Mouse (Mus musculus): ENCODE data around the gene Chp1. TPM values are rescaled to one million over a fixed set of nuclear protein-coding genes. Genes with fewer than 3 reads are reported as not detected.

Gene Chp1
- polyA plus RNA-seq, 1 experiment from 2014 or later, result 92.4 TPM

DNA sequence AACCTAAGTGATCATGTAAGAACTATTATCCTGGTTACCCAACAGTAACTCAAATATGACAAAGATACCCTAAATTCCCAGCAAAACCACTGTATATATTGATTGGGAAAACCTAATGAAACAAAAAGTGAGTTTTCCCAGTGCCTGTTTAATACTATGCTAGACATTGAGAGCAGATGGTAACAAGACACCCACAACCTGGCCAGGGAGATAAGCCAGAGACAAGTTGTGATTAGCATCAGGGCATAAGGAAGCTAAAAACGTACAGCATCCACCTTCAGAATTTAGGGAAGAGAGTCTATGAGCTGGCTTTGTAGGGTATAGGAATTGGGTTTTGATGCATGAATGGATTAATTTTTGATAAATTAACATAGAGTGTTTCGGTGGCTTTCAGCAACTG is 2.2 kb downstream of the Chp1 start:
- Histone ChIP-seq H3K9me3 (replicated peaks; ENCODE audit: control insufficient read depth, low read length) (no peaks in the 10 kb centered on the region), H3K4me3 (replicated peaks; ENCODE audit: low read length) (no peak overlapping the region), H3K9ac (ENCODE audit: low read length) (no peak overlapping the region), H3K4me1 (ENCODE audit: control insufficient read depth, insufficient read depth, low read length) (peaks cover 15% of the 10 kb centered on the region), H3K36me3 (ENCODE audit: control insufficient read depth, insufficient read depth, low read length) (no peaks in the 10 kb centered on the region), H3K27ac (ENCODE audit: low read length) (no peak overlapping the region), H3K27me3 (ENCODE audit: control insufficient read depth, insufficient read depth, low read length) (no peaks in the 10 kb centered on the region), H3K4me2 (ENCODE audit: low read depth, low read length) (no peak overlapping the region)
- ATAC-seq (ENCODE audit: insufficient read depth, low FRiP score), result no peak
- 75% methylated on average over 2 of the region's 2 CpGs for WGBS

- 83% methylated on average over 3 of the region's 3 CpGs for WGBS
- Histone ChIP-seq H3K27ac (ENCODE audit: low read length) (no peak overlapping the region), H3K4me3 (replicated peaks; ENCODE audit: low read length) (no peak overlapping the region), H3K4me1 (ENCODE audit: control insufficient read depth, insufficient read depth, low read length) (peaks cover 9% of the 10 kb centered on the region; the same call in 1 of the 2 replicates), H3K27me3 (ENCODE audit: control insufficient read depth, insufficient read depth, low read length) (no peaks in the 10 kb centered on the region), H3K4me2 (ENCODE audit: low read depth, low read length) (no peak overlapping the region), H3K9ac (ENCODE audit: low read length) (no peak overlapping the region), H3K36me3 (ENCODE audit: control insufficient read depth, insufficient read depth, low read length) (no peaks in the 10 kb centered on the region), H3K9me3 (replicated peaks; ENCODE audit: control insufficient read depth, low read length) (no peaks in the 10 kb centered on the region)
- ATAC-seq (ENCODE audit: insufficient read depth, low FRiP score), result no peak
Observed at GRCm38 (mm10) chr2:119558039-119558438, 10.5 kb downstream of the Chp1 start.

- Histone ChIP-seq H3K27me3 (ENCODE audit: control insufficient read depth, insufficient read depth, low read length) (no peaks in the 10 kb centered on the region), H3K4me1 (ENCODE audit: control insufficient read depth, insufficient read depth, low read length) (peaks cover 9% of the 10 kb centered on the region; the same call in 1 of the 2 replicates), H3K27ac (ENCODE audit: low read length) (peak overlapping the region; percentile 75), H3K4me2 (ENCODE audit: low read depth, low read length) (peak overlapping the region; percentile 4; the same call in 1 of the 2 replicates), H3K9me3 (replicated peaks; ENCODE audit: control insufficient read depth, low read length) (no peaks in the 10 kb centered on the region), H3K36me3 (ENCODE audit: control insufficient read depth, insufficient read depth, low read length) (no peaks in the 10 kb centered on the region), H3K9ac (ENCODE audit: low read length) (no peak overlapping the region), H3K4me3 (replicated peaks; ENCODE audit: low read length) (no peak overlapping the region)
- 49% methylated on average over 7 of the region's 7 CpGs for WGBS
- ATAC-seq (ENCODE audit: insufficient read depth, low FRiP score), result peak; percentile 40; the same call in 1 of the 2 replicates
Observed at GRCm38 (mm10) chr2:119558737-119559340, 11.3 kb downstream of the Chp1 start.

GRCm38 (mm10) chr2:119561794-119562193 is 14.3 kb downstream of the Chp1 start:
- Histone ChIP-seq H3K4me1 (ENCODE audit: control insufficient read depth, insufficient read depth, low read length) (peaks cover 9% of the 10 kb centered on the region; the same call in 1 of the 2 replicates), H3K4me3 (replicated peaks; ENCODE audit: low read length) (no peak overlapping the region), H3K9me3 (replicated peaks; ENCODE audit: control insufficient read depth, low read length) (no peaks in the 10 kb centered on the region), H3K27me3 (ENCODE audit: control insufficient read depth, insufficient read depth, low read length) (no peaks in the 10 kb centered on the region), H3K9ac (ENCODE audit: low read length) (no peak overlapping the region), H3K4me2 (ENCODE audit: low read depth, low read length) (no peak overlapping the region), H3K36me3 (ENCODE audit: control insufficient read depth, insufficient read depth, low read length) (no peaks in the 10 kb centered on the region), H3K27ac (ENCODE audit: low read length) (no peak overlapping the region)
- 75% methylated on average over 3 of the region's 3 CpGs for WGBS
- no peak for ATAC-seq (ENCODE audit: insufficient read depth, low FRiP score)

DNA sequence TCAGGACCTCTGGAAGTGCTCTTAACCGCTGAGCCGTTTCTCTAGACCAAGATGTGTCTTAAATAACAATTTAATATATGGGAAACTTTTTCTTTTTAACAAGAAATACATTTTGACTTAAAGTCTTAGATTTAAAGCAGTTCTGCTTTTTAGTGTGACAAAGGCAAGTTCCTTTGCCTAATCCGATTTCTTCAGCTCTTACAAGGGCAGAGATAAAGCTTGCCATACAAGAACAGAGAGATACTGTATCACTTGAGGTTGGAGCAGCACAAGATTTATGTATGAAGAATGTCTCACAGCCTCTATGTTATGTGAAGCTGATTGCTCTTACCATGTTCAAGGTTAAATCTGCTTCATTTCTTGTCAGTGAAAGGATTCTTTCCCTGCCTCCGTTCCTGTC is 17.8 kb downstream of the Chp1 start:
- no peaks in the 10 kb centered on the region for H3K4me1 ChIP-seq (ENCODE audit: control insufficient read depth, insufficient read depth, low read length)
- H3K36me3 ChIP-seq (ENCODE audit: control insufficient read depth, insufficient read depth, low read length), result no peaks in the 10 kb centered on the region
- no peak overlapping the region for H3K9ac ChIP-seq (ENCODE audit: low read length)
- no peaks in the 10 kb centered on the region for H3K9me3 ChIP-seq (replicated peaks; ENCODE audit: control insufficient read depth, low read length)
- no peaks in the 10 kb centered on the region for H3K27me3 ChIP-seq (ENCODE audit: control insufficient read depth, insufficient read depth, low read length)
- H3K27ac ChIP-seq (ENCODE audit: low read length), result no peak overlapping the region
- WGBS, result 84% methylated on average over 4 of the region's 4 CpGs
- no peak overlapping the region for H3K4me2 ChIP-seq (ENCODE audit: low read depth, low read length)
- no peak overlapping the region for H3K4me3 ChIP-seq (replicated peaks; ENCODE audit: low read length)
- ATAC-seq (ENCODE audit: insufficient read depth, low FRiP score), result no peak

DNA sequence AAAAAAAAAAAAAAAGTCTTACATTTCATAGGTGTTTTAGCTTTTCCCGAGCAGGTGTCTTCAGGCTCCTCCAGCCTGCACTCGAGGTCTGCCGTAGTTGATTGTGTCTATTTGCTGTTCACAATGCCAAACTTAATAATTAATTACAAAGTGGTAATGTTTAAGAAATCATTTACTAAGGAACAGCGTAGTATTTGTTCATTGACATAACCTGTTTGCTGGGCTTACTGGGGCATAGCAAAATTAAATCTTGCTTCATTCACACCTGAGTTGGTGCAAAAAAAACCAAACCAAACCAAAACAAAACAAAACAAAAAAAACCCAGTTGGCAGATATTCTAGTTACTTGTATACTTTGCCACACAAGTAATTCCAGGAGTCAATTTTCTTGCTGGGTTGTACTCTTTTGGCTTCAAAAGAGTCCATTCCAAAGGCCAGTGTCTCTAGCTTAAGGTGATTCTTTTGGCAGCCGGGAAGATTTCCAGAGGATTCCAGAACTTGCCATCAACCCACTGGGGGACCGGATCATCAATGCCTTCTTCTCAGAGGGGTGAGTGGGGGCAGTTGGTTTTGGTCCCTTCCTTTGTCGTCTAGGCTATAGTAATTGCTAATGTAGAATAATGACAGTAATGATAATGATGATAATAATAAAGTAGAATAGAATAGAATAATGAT is 18.8 kb downstream of the Chp1 start:
- Histone ChIP-seq H3K27me3 (ENCODE audit: control insufficient read depth, insufficient read depth, low read length) (no peaks in the 10 kb centered on the region), H3K4me2 (ENCODE audit: low read depth, low read length) (no peak overlapping the region), H3K27ac (ENCODE audit: low read length) (no peak overlapping the region), H3K36me3 (ENCODE audit: control insufficient read depth, insufficient read depth, low read length) (no peaks in the 10 kb centered on the region), H3K9me3 (replicated peaks; ENCODE audit: control insufficient read depth, low read length) (no peaks in the 10 kb centered on the region), H3K4me3 (replicated peaks; ENCODE audit: low read length) (no peak overlapping the region), H3K4me1 (ENCODE audit: control insufficient read depth, insufficient read depth, low read length) (no peaks in the 10 kb centered on the region), H3K9ac (ENCODE audit: low read length) (no peak overlapping the region)
- 71% methylated on average over 7 of the region's 7 CpGs for WGBS
- peak; percentile 50; the same call in 1 of the 2 replicates for ATAC-seq (ENCODE audit: insufficient read depth, low FRiP score)

DNA sequence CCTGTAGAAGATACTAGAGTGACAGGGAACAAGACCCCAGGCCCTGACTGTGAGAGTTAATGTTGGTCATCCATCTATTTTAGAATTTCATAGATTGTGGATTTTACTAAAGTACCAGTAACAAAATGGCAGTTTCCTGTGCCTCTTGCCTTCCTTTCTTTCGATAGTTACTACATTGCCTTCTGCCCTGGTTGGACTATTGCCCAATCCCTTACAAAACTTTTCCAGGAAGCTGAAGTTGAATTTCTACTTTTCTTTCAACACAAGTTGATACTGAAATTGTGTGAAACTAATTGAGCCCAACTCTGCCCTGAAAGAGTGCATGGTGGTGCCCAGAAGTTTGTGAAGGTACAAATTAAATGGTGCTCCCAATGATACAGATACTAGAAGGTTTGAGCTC is 25.0 kb downstream of the Chp1 start:
- WGBS, result 88% methylated on average over 1 of the region's 1 CpGs
- ATAC-seq (ENCODE audit: insufficient read depth, low FRiP score), result no peak
- Histone ChIP-seq H3K27ac (ENCODE audit: low read length) (no peak overlapping the region), H3K4me2 (ENCODE audit: low read depth, low read length) (no peak overlapping the region), H3K9me3 (replicated peaks; ENCODE audit: control insufficient read depth, low read length) (no peaks in the 10 kb centered on the region), H3K9ac (ENCODE audit: low read length) (no peak overlapping the region), H3K4me3 (replicated peaks; ENCODE audit: low read length) (no peak overlapping the region), H3K36me3 (ENCODE audit: control insufficient read depth, insufficient read depth, low read length) (no peaks in the 10 kb centered on the region), H3K27me3 (ENCODE audit: control insufficient read depth, insufficient read depth, low read length) (no peaks in the 10 kb centered on the region), H3K4me1 (ENCODE audit: control insufficient read depth, insufficient read depth, low read length) (no peaks in the 10 kb centered on the region)

DNA sequence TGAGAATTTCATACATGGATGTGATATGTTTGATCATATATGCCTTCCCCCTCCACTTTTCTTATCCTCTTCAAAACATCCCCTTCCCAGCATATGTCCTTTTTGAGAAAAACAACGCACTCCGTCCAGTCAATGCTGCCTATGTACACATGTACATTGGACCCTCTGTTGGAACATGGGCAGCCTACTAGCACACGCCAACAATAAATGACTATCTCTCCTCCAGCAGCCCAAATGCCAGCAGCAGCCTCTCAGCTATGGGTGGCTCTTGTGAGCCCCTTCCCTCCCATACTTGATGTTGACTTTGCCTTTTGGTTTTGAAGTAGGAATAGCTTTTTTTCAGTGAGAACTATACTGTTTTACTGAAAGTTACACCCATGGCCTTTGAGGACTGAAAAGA is 34.1 kb downstream of the Chp1 start:
- Histone ChIP-seq H3K4me2 (ENCODE audit: low read depth, low read length) (no peak overlapping the region), H3K9me3 (replicated peaks; ENCODE audit: control insufficient read depth, low read length) (no peaks in the 10 kb centered on the region), H3K27me3 (ENCODE audit: control insufficient read depth, insufficient read depth, low read length) (no peaks in the 10 kb centered on the region), H3K36me3 (ENCODE audit: control insufficient read depth, insufficient read depth, low read length) (0 out of 2 replicates have a peak, but pooled peaks cover 4% of the 10 kb centered on the region), H3K27ac (ENCODE audit: low read length) (no peak overlapping the region), H3K4me3 (replicated peaks; ENCODE audit: low read length) (no peak overlapping the region), H3K9ac (ENCODE audit: low read length) (no peak overlapping the region), H3K4me1 (ENCODE audit: control insufficient read depth, insufficient read depth, low read length) (no peaks in the 10 kb centered on the region)
- no peak for ATAC-seq (ENCODE audit: insufficient read depth, low FRiP score)
- 81% methylated on average over 3 of the region's 3 CpGs for WGBS

DNA sequence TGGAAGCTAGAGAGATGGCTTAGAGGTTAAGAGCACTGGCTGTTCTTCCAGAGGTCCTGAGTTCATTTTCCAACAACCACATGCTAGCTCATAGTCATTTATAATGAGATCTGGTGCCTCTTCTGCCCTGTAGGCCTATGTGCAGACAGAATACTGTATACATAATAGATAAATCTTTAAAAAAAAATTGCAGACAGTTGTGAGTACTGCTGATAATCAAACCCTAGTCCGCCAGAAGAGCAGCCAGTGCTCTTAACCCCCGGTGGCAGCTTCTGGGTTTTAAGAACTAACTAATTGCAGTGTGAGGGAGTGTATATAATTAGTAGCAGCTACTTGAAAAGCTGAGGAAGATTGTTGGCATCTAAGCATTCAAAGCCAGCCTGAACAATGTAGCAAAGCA is 35.9 kb downstream of the Chp1 start:
- Histone ChIP-seq H3K27me3 (ENCODE audit: control insufficient read depth, insufficient read depth, low read length) (no peaks in the 10 kb centered on the region), H3K9ac (ENCODE audit: low read length) (no peak overlapping the region), H3K4me3 (replicated peaks; ENCODE audit: low read length) (no peak overlapping the region), H3K36me3 (ENCODE audit: control insufficient read depth, insufficient read depth, low read length) (0 out of 2 replicates have a peak, but pooled peaks cover 4% of the 10 kb centered on the region), H3K9me3 (replicated peaks; ENCODE audit: control insufficient read depth, low read length) (no peaks in the 10 kb centered on the region), H3K4me1 (ENCODE audit: control insufficient read depth, insufficient read depth, low read length) (no peaks in the 10 kb centered on the region), H3K4me2 (ENCODE audit: low read depth, low read length) (no peak overlapping the region), H3K27ac (ENCODE audit: low read length) (no peak overlapping the region)
- ATAC-seq (ENCODE audit: insufficient read depth, low FRiP score), result no peak
- 65% methylated on average over 2 of the region's 2 CpGs for WGBS
